Mouse (Mus musculus) liver, adult 2 months (tissue): Measurements from ENCODE around the gene Pdha1.

Experiments used
- CTCF ChIP-seq: fragments of 200-500 bp; IDR thresholded peaks from 2 replicates; pipeline ENCODE4 v1.5.1; 2011; ENCODE audit warnings: low read depth, low read length, control low read depth
- POLR2A ChIP-seq: fragments of 200-500 bp; IDR thresholded peaks from 2 replicates; pipeline ENCODE4 v1.6.1; 2011; ENCODE audit warnings: low read length, control low read depth; ENCODE audit not compliant: insufficient read depth; ENCODE audit errors: extremely low read depth

- TF ChIP-seq CTCF (no peak), POLR2A (no peak)
Observed at GRCm38 (mm10) chrX:160148859-160149258, 10.6 kb upstream of the Pdha1 start.
